Mouse (Mus musculus) heart, postnatal 0 days (tissue): ENCODE data around the gene Sv2b. TPM values are rescaled to one million over a fixed set of nuclear protein-coding genes. Genes with fewer than 3 reads are reported as not detected.

Source experiments
- ATAC-seq: fragments of 200-750 bp; cut with Nextera tagmentation; 2 replicates; pipeline ENCODE4 v1.8.0; 2017; ENCODE audit warnings: low read depth, moderate number of reproducible peaks, moderate library complexity; ENCODE audit not compliant: insufficient read depth
- DNase-seq: peaks from one replicate; pipeline ENCODE4 v3.0.0-alpha.2; 2016; ENCODE audit warnings: low spot score
- H3K27ac ChIP-seq: fragments of 300-500 bp; sonication (generic); 2 replicates; pipeline ENCODE4 v1.5.1; 2014; ENCODE audit warnings: low read depth, mild to moderate bottlenecking
- H3K27me3 ChIP-seq: fragments of 300-500 bp; sonication (generic); 2 replicates; pipeline ENCODE4 v1.6.1; 2014; ENCODE audit warnings: low read length, mixed read lengths; ENCODE audit not compliant: control insufficient read depth, insufficient read depth
- H3K36me3 ChIP-seq: fragments of 300-500 bp; sonication (generic); replicated peaks from 2 replicates; pipeline ENCODE4 v1.6.1; 2014; ENCODE audit warnings: low read length, mixed read lengths; ENCODE audit not compliant: control insufficient read depth, insufficient read depth
- H3K4me1 ChIP-seq: fragments of 300-500 bp; sonication (generic); 2 replicates; pipeline ENCODE4 v1.6.1; 2014; ENCODE audit warnings: antibody characterized with exemption; ENCODE audit not compliant: control insufficient read depth, insufficient read depth
- H3K4me2 ChIP-seq: fragments of 300-500 bp; sonication (generic); 2 replicates; pipeline ENCODE4 v1.6.1; 2014; ENCODE audit warnings: low read depth, mild to moderate bottlenecking, low read length, moderate library complexity
- H3K4me3 ChIP-seq: fragments of 300-500 bp; sonication (generic); 2 replicates; pipeline ENCODE4 v1.5.1; 2014; ENCODE audit warnings: low read depth, low read length
- H3K9ac ChIP-seq: fragments of 300-500 bp; sonication (generic); replicated peaks from 2 replicates; pipeline ENCODE4 v1.6.1; 2014; ENCODE audit warnings: low read depth, low read length, mixed read lengths
- H3K9me3 ChIP-seq: fragments of 300-500 bp; sonication (generic); replicated peaks from 2 replicates; pipeline ENCODE4 v1.6.1; 2016; ENCODE audit warnings: low read length; ENCODE audit not compliant: control insufficient read depth
- CTCF ChIP-seq: IDR thresholded peaks from 2 replicates; pipeline ENCODE4 v1.5.1; 2016; ENCODE audit warnings: antibody characterized with exemption, control low read depth, low read depth
- EP300 ChIP-seq: IDR thresholded peaks from 2 replicates; pipeline ENCODE4 v1.6.1; 2016; ENCODE audit warnings: antibody characterized with exemption, low read depth
- WGBS: fragments of 180-500 bp; shearing (Covaris S2); extraction: QIAGEN DNeasy Blood & Tissue Kit; methylation state at CpG from one replicate; pipeline ENCODE4 v1.1.7; 2014; 5-methylcytosine and 5-hydroxymethylcytosine counted together
- polyA plus RNA-seq: library from polyadenylated mRNA; unstranded; fragments of >200 nt; fragmentation: Nextera tagmentation; extraction: Ambion mirVana; gene quantifications from 2 replicates; pipeline ENCODE4 v1.2.1, GENCODE M21; 2015
- total RNA-seq: library from RNA; depleted of rRNA; stranded (reverse); fragments of >200 nt; gene quantifications from 2 replicates; pipeline ENCODE4 v1.2.3, GENCODE M21; 2014; ENCODE audit warnings: low replicate concordance

Sv2b gene
- total and polyA plus RNA-seq, 2 experiments from 2014 or later, result 0.23 to 0.73 TPM

DNA sequence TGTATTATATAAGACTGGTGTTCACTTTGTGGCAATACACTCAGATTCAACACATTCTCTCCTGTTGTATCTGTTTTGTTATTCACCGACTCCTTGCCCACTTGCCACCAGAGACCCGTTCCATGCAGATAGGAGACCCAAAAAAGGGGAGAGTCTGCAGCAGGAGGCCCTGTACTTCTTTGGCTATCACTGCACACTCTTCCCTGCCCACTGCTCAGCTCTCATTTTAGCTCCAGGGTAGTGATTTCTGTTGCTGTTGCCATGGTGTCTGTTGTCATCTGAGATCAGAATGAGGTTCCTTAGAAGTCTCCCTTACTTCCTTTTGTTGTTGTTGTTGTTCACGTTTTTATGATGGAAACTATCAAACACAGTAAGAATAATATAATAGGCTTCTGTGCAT, 34.5 kb downstream of the Sv2b start:
- DNase-seq, result no peak
- no peak overlapping the region for H3K27ac ChIP-seq
- H3K36me3 ChIP-seq, result no peaks in the 10 kb centered on the region
- ATAC-seq, result no peak
- H3K4me1 ChIP-seq, result no peaks in the 10 kb centered on the region
- no peak overlapping the region for H3K4me3 ChIP-seq
- WGBS, result 35% methylated on average over 3 of the region's 3 CpGs
- H3K27me3 ChIP-seq, result no peaks in the 10 kb centered on the region
- H3K9me3 ChIP-seq, result no peaks in the 10 kb centered on the region
- no peak overlapping the region for H3K4me2 ChIP-seq
- no peak overlapping the region for H3K9ac ChIP-seq
- TF ChIP-seq CTCF (no peak), EP300 (no peak)

DNA sequence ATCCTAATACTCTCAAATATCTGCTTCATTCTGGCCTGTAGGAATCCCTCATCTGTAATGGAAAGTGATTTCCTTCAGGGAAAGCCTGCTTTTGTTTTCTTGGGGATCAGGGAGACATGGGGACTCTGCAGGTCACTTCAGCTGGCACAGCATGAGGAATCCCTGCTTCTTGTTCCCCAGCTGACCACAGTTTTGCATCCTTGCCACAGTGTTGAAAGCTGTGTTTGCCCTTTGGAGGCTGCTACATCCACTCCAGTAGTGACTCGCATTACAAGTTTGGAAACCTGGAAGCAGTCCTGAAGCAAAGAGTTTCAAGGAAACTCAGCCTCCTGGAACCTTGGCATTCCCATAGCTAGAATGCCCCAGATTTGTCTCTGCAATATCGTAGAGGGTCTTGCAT, 35.4 kb downstream of the Sv2b start:
- Histone ChIP-seq H3K4me2 (no peak overlapping the region), H3K9ac (no peak overlapping the region), H3K9me3 (no peaks in the 10 kb centered on the region), H3K36me3 (no peaks in the 10 kb centered on the region), H3K27me3 (no peaks in the 10 kb centered on the region), H3K27ac (no peak overlapping the region), H3K4me1 (no peaks in the 10 kb centered on the region), H3K4me3 (no peak overlapping the region)
- no peak for DNase-seq
- TF ChIP-seq CTCF (no peak), EP300 (no peak)
- no peak for ATAC-seq
- 76% methylated on average over 2 of the region's 2 CpGs for WGBS

DNA sequence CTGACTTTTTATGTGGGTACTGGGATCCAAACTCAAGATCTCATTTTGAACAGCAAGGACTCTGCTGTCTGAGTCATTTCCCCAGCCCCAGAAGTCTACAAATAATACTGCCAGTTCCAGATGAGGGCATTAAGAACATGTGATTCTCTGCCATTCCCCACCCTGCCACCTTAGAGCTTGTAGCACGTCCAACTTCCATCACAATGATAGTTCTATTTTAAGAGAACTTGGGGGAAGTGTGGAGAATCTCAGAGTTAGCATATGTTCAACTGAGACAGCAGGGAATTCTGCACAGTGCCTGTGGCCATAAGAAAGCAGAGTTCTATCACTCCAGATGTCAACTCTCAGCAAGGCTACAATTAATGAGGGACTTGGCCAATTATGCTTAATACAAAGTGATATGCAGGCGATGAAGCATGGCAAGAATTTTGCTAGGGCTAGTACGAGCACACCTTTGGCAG, 37.1 kb downstream of the Sv2b start:
- H3K36me3 ChIP-seq, result no peaks in the 10 kb centered on the region
- no peak overlapping the region for H3K4me2 ChIP-seq
- no peak for DNase-seq
- TF ChIP-seq CTCF (no peak), EP300 (no peak)
- no peaks in the 10 kb centered on the region for H3K9me3 ChIP-seq
- no peaks in the 10 kb centered on the region for H3K4me1 ChIP-seq
- WGBS, result 45% methylated on average over 3 of the region's 3 CpGs
- H3K4me3 ChIP-seq, result no peak overlapping the region
- ATAC-seq, result no peak
- no peaks in the 10 kb centered on the region for H3K27me3 ChIP-seq
- H3K27ac ChIP-seq, result no peak overlapping the region
- H3K9ac ChIP-seq, result no peak overlapping the region

- no peaks in the 10 kb centered on the region for H3K36me3 ChIP-seq
- H3K27ac ChIP-seq, result no peak overlapping the region
- WGBS, result 48% methylated on average over 3 of the region's 3 CpGs
- no peaks in the 10 kb centered on the region for H3K9me3 ChIP-seq
- H3K4me3 ChIP-seq, result no peak overlapping the region
- no peak for ATAC-seq
- no peak overlapping the region for H3K9ac ChIP-seq
- no peak for DNase-seq
- H3K4me1 ChIP-seq, result no peaks in the 10 kb centered on the region
- no peak overlapping the region for H3K4me2 ChIP-seq
- TF ChIP-seq EP300, result no peak
- no peak for TF ChIP-seq CTCF
- H3K27me3 ChIP-seq, result no peaks in the 10 kb centered on the region
Observed at GRCm38 (mm10) chr7:75271306-75271705, 37.8 kb downstream of the Sv2b start.

- TF ChIP-seq CTCF, result no peak
- no peak for TF ChIP-seq EP300
- H3K9me3 ChIP-seq, result no peaks in the 10 kb centered on the region
- H3K36me3 ChIP-seq, result no peaks in the 10 kb centered on the region
- no peak overlapping the region for H3K9ac ChIP-seq
- H3K4me2 ChIP-seq, result no peak overlapping the region
- H3K27ac ChIP-seq, result no peak overlapping the region
- no peak for ATAC-seq
- H3K4me3 ChIP-seq, result no peak overlapping the region
- 60% methylated on average over 4 of the region's 4 CpGs for WGBS
- DNase-seq, result no peak
- no peaks in the 10 kb centered on the region for H3K27me3 ChIP-seq
- H3K4me1 ChIP-seq, result no peaks in the 10 kb centered on the region
Observed at GRCm38 (mm10) chr7:75267236-75267635, 41.8 kb downstream of the Sv2b start.

- WGBS, result 67% methylated on average over 4 of the region's 4 CpGs
- no peak overlapping the region for H3K9ac ChIP-seq
- no peak for DNase-seq
Observed at GRCm38 (mm10) chr7:75265241-75265640, 43.8 kb downstream of the Sv2b start.

More at GRCm38 (mm10) chr7:75265241-75265640, 43.8 kb downstream of the Sv2b start:
- Histone ChIP-seq H3K4me3 (no peak overlapping the region), H3K36me3 (no peaks in the 10 kb centered on the region), H3K4me1 (no peaks in the 10 kb centered on the region), H3K27ac (no peak overlapping the region), H3K9me3 (no peaks in the 10 kb centered on the region), H3K27me3 (no peaks in the 10 kb centered on the region), H3K4me2 (no peak overlapping the region)
- ATAC-seq, result no peak
- TF ChIP-seq CTCF (no peak), EP300 (no peak)
